Mouse (Mus musculus) spleen, adult 2 months (tissue): ENCODE measurements at regions not wholly inside any gene's neighbourhood (a gene's known extent, or its start where the extent isn't known, plus 50 kb on each side); places are given as distances from the start of the nearest gene placed in this dataset.
"Not testable (repeated sequence)": the region's sequence is repeated elsewhere in the genome, so short reads cannot be mapped to it uniquely, and the experiment has no call there.

Source experiments
- CTCF ChIP-seq: fragments of 200-500 bp; IDR thresholded peaks from 2 replicates; pipeline ENCODE4 v1.5.1; 2011; ENCODE audit warnings: mild to moderate bottlenecking, inconsistent platforms; ENCODE audit not compliant: insufficient read depth, insufficient read length, insufficient replicate concordance; ENCODE audit errors: extremely low read depth
- POLR2A ChIP-seq: fragments of 200-500 bp; IDR thresholded peaks from 2 replicates; pipeline ENCODE4 v1.6.1; 2011; ENCODE audit warnings: low read depth, low read length, inconsistent platforms

DNA sequence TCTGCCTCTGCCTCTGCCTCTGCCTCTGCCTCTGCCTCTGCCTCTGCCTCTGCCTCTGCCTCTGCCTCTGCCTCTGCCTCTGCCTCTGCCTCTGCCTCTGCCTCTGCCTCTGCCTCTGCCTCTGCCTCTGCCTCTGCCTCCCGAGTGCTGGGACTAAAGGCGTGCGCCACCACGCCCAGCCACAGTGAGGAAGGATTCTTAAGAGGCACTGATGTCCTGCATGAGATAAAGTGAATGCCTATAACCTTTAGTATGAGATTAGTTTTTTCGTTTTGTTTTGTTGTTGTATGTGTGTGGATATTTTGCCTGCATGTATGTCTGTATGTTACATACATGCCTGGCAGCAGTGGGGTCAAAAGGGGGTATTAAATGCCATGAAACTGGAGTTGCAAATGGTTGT, 63.2 kb downstream of the Hlx start:
- not testable (repeated sequence) for TF ChIP-seq POLR2A, CTCF
